Mouse (Mus musculus): Measurements from ENCODE around the gene Cacna1a. TPM values are rescaled to one million over a fixed set of nuclear protein-coding genes. Genes with fewer than 3 reads are reported as not detected.

Cacna1a gene
- polyA plus RNA-seq, 1 experiment from 2014 or later, result 20.0 TPM

- Histone ChIP-seq H3K36me3 (ENCODE audit: control insufficient read depth, insufficient read depth, low read length) (no peaks in the 10 kb centered on the region), H3K4me2 (ENCODE audit: low read length) (no peak overlapping the region), H3K27me3 (ENCODE audit: control insufficient read depth, insufficient read depth, low read depth, low read length) (no peaks in the 10 kb centered on the region), H3K9me3 (replicated peaks; ENCODE audit: control insufficient read depth, low read length, poor library complexity, severe bottlenecking) (no peaks in the 10 kb centered on the region), H3K9ac (ENCODE audit: low read depth, low read length) (no peak overlapping the region), H3K4me3 (ENCODE audit: low read depth, low read length) (no peak overlapping the region), H3K27ac (ENCODE audit: low read length) (no peak overlapping the region), H3K4me1 (ENCODE audit: control insufficient read depth, insufficient read depth, low read length) (no peaks in the 10 kb centered on the region)
- WGBS, result 49% methylated on average over 9 of the region's 9 CpGs
- no peak for ATAC-seq
Observed at GRCm38 (mm10) chr8:84471271-84471995, 83.2 kb downstream of the Cacna1a start.

- no peaks in the 10 kb centered on the region for H3K27me3 ChIP-seq (ENCODE audit: control insufficient read depth, insufficient read depth, low read depth, low read length)
- no peaks in the 10 kb centered on the region for H3K36me3 ChIP-seq (ENCODE audit: control insufficient read depth, insufficient read depth, low read length)
- H3K4me1 ChIP-seq (ENCODE audit: control insufficient read depth, insufficient read depth, low read length), result 0 out of 2 replicates have a peak, but pooled peaks cover 3% of the 10 kb centered on the region
- no peak overlapping the region for H3K27ac ChIP-seq (ENCODE audit: low read length)
- 95% methylated on average over 1 of the region's 1 CpGs for WGBS
- ATAC-seq, result no peak
- no peak overlapping the region for H3K4me2 ChIP-seq (ENCODE audit: low read length)
- no peaks in the 10 kb centered on the region for H3K9me3 ChIP-seq (replicated peaks; ENCODE audit: control insufficient read depth, low read length, poor library complexity, severe bottlenecking)
- no peak overlapping the region for H3K9ac ChIP-seq (ENCODE audit: low read depth, low read length)
- H3K4me3 ChIP-seq (ENCODE audit: low read depth, low read length), result no peak overlapping the region
Observed at GRCm38 (mm10) chr8:84474456-84474855, 86.2 kb downstream of the Cacna1a start.

GRCm38 (mm10) chr8:84477341-84477740 lies 89.1 kb downstream of the Cacna1a start:
- no peak for ATAC-seq
- no peaks in the 10 kb centered on the region for H3K36me3 ChIP-seq (ENCODE audit: control insufficient read depth, insufficient read depth, low read length)
- H3K9ac ChIP-seq (ENCODE audit: low read depth, low read length), result no peak overlapping the region
- no peaks in the 10 kb centered on the region for H3K9me3 ChIP-seq (replicated peaks; ENCODE audit: control insufficient read depth, low read length, poor library complexity, severe bottlenecking)
- no peak overlapping the region for H3K4me2 ChIP-seq (ENCODE audit: low read length)
- no peak overlapping the region for H3K27ac ChIP-seq (ENCODE audit: low read length)
- 66% methylated on average over 3 of the region's 3 CpGs for WGBS
- H3K4me3 ChIP-seq (ENCODE audit: low read depth, low read length), result no peak overlapping the region
- 0 out of 2 replicates have a peak, but pooled peaks cover 3% of the 10 kb centered on the region for H3K4me1 ChIP-seq (ENCODE audit: control insufficient read depth, insufficient read depth, low read length)
- no peaks in the 10 kb centered on the region for H3K27me3 ChIP-seq (ENCODE audit: control insufficient read depth, insufficient read depth, low read depth, low read length)

DNA sequence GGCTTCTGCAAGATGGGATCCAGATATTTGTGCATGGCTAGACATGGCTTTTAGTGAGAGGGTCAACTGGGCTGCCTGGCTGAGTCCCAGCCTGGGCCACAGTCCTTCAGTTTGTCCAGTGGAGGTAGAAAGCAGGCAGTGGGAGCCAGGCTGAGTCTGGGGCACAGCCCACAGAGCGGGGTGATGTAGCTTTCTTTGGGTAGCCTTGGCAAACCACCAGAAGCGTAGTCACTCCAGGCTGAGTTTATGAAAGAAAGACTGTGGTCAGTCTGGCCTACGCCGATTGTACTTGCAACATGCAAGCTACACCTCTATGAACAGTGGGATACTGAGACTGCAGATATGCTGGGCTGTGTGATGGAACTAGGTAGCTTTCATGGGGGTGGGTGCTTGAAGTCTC lies 94.8 kb downstream of the Cacna1a start:
- no peaks in the 10 kb centered on the region for H3K36me3 ChIP-seq (ENCODE audit: control insufficient read depth, insufficient read depth, low read length)
- no peak overlapping the region for H3K27ac ChIP-seq (ENCODE audit: low read length)
- H3K9ac ChIP-seq (ENCODE audit: low read depth, low read length), result no peak overlapping the region
- H3K4me3 ChIP-seq (ENCODE audit: low read depth, low read length), result no peak overlapping the region
- no peaks in the 10 kb centered on the region for H3K27me3 ChIP-seq (ENCODE audit: control insufficient read depth, insufficient read depth, low read depth, low read length)
- WGBS, result 97% methylated on average over 4 of the region's 4 CpGs
- ATAC-seq, result no peak
- H3K9me3 ChIP-seq (replicated peaks; ENCODE audit: control insufficient read depth, low read length, poor library complexity, severe bottlenecking), result no peaks in the 10 kb centered on the region
- H3K4me1 ChIP-seq (ENCODE audit: control insufficient read depth, insufficient read depth, low read length), result no peaks in the 10 kb centered on the region
- H3K4me2 ChIP-seq (ENCODE audit: low read length), result no peak overlapping the region

DNA sequence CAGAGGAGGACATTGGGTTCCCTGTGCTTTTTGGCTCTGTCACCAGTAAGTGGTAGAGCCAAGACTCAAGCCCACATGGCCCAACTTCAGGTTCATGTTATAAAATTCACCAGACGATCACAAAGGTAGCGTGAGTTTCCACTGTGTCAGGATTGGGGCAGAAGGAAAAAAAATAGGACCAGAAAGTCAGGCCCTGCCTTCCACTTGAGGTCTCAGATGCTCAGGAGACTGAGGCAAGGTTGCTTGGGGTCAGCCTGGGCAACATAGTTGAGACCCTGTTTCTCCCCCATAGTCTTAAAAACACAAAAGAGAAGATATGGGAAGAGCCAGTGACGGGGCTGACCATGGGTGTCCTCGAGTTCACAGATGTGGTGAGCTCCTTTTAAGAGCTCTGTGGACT lies 97.1 kb downstream of the Cacna1a start:
- no peak for ATAC-seq
- 86% methylated on average over 4 of the region's 4 CpGs for WGBS
- Histone ChIP-seq H3K27me3 (ENCODE audit: control insufficient read depth, insufficient read depth, low read depth, low read length) (no peaks in the 10 kb centered on the region), H3K4me2 (ENCODE audit: low read length) (no peak overlapping the region), H3K27ac (ENCODE audit: low read length) (no peak overlapping the region), H3K4me1 (ENCODE audit: control insufficient read depth, insufficient read depth, low read length) (no peaks in the 10 kb centered on the region), H3K4me3 (ENCODE audit: low read depth, low read length) (no peak overlapping the region), H3K9ac (ENCODE audit: low read depth, low read length) (no peak overlapping the region), H3K36me3 (ENCODE audit: control insufficient read depth, insufficient read depth, low read length) (no peaks in the 10 kb centered on the region), H3K9me3 (replicated peaks; ENCODE audit: control insufficient read depth, low read length, poor library complexity, severe bottlenecking) (no peaks in the 10 kb centered on the region)

GRCm38 (mm10) chr8:84485864-84486263 lies 97.6 kb downstream of the Cacna1a start:
- Histone ChIP-seq H3K27me3 (ENCODE audit: control insufficient read depth, insufficient read depth, low read depth, low read length) (no peaks in the 10 kb centered on the region), H3K4me1 (ENCODE audit: control insufficient read depth, insufficient read depth, low read length) (no peaks in the 10 kb centered on the region), H3K36me3 (ENCODE audit: control insufficient read depth, insufficient read depth, low read length) (no peaks in the 10 kb centered on the region), H3K9me3 (replicated peaks; ENCODE audit: control insufficient read depth, low read length, poor library complexity, severe bottlenecking) (no peaks in the 10 kb centered on the region), H3K27ac (ENCODE audit: low read length) (no peak overlapping the region), H3K9ac (ENCODE audit: low read depth, low read length) (no peak overlapping the region), H3K4me3 (ENCODE audit: low read depth, low read length) (no peak overlapping the region), H3K4me2 (ENCODE audit: low read length) (no peak overlapping the region)
- no peak for ATAC-seq
- 61% methylated on average over 7 of the region's 7 CpGs for WGBS

- WGBS, result 86% methylated on average over 3 of the region's 3 CpGs
- H3K9ac ChIP-seq (ENCODE audit: low read depth, low read length), result no peak overlapping the region
- peaks cover 2% of the 10 kb centered on the region; the same call in 1 of the 2 replicates for H3K4me1 ChIP-seq (ENCODE audit: control insufficient read depth, insufficient read depth, low read length)
- no peak overlapping the region for H3K4me2 ChIP-seq (ENCODE audit: low read length)
- no peak overlapping the region for H3K4me3 ChIP-seq (ENCODE audit: low read depth, low read length)
- H3K27me3 ChIP-seq (ENCODE audit: control insufficient read depth, insufficient read depth, low read depth, low read length), result no peaks in the 10 kb centered on the region
- no peaks in the 10 kb centered on the region for H3K36me3 ChIP-seq (ENCODE audit: control insufficient read depth, insufficient read depth, low read length)
- no peak overlapping the region for H3K27ac ChIP-seq (ENCODE audit: low read length)
- H3K9me3 ChIP-seq (replicated peaks; ENCODE audit: control insufficient read depth, low read length, poor library complexity, severe bottlenecking), result no peaks in the 10 kb centered on the region
- ATAC-seq, result no peak
Observed at GRCm38 (mm10) chr8:84489223-84489622, 101.0 kb downstream of the Cacna1a start.

- Histone ChIP-seq H3K4me1 (ENCODE audit: control insufficient read depth, insufficient read depth, low read length) (peaks cover 10% of the 10 kb centered on the region), H3K36me3 (ENCODE audit: control insufficient read depth, insufficient read depth, low read length) (no peaks in the 10 kb centered on the region), H3K9ac (ENCODE audit: low read depth, low read length) (no peak overlapping the region), H3K4me2 (ENCODE audit: low read length) (no peak overlapping the region), H3K27ac (ENCODE audit: low read length) (no peak overlapping the region), H3K9me3 (replicated peaks; ENCODE audit: control insufficient read depth, low read length, poor library complexity, severe bottlenecking) (no peaks in the 10 kb centered on the region), H3K27me3 (ENCODE audit: control insufficient read depth, insufficient read depth, low read depth, low read length) (no peaks in the 10 kb centered on the region), H3K4me3 (ENCODE audit: low read depth, low read length) (no peak overlapping the region)
- 23% methylated on average over 6 of the region's 6 CpGs for WGBS
- peak; percentile 86 for ATAC-seq
Observed at GRCm38 (mm10) chr8:84494541-84495084, 106.4 kb downstream of the Cacna1a start.

DNA sequence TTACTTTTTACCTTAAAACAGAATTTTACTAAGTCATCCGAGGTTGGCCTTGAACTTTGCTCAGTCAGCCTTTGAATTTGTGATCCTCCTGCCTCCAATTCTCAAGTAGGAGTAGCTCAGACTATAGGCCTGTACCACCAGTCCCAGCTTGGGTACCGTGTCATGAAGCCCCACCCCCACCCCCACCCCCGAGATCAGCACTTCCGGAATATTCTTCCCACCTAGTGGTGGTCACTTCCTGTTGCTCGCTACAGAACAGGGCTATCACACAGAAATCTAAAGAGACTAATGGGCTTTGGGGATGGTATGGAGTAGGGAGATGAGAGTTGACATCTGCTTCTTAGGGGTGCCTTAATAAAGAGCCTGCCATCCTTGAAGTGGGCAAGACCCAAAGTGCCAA lies 112.9 kb downstream of the Cacna1a start:
- Histone ChIP-seq H3K27ac (ENCODE audit: low read length) (no peak overlapping the region), H3K36me3 (ENCODE audit: control insufficient read depth, insufficient read depth, low read length) (no peaks in the 10 kb centered on the region), H3K9ac (ENCODE audit: low read depth, low read length) (no peak overlapping the region), H3K4me2 (ENCODE audit: low read length) (no peak overlapping the region), H3K27me3 (ENCODE audit: control insufficient read depth, insufficient read depth, low read depth, low read length) (no peaks in the 10 kb centered on the region), H3K4me3 (ENCODE audit: low read depth, low read length) (no peak overlapping the region), H3K4me1 (ENCODE audit: control insufficient read depth, insufficient read depth, low read length) (no peaks in the 10 kb centered on the region; the same call in 1 of the 2 replicates), H3K9me3 (replicated peaks; ENCODE audit: control insufficient read depth, low read length, poor library complexity, severe bottlenecking) (no peaks in the 10 kb centered on the region)
- 82% methylated on average over 5 of the region's 5 CpGs for WGBS
- ATAC-seq, result no peak
